Mouse (Mus musculus) neural tube, embryonic 14.5 days (tissue): ENCODE results near the gene Stac2. TPM values are rescaled to one million over a fixed set of nuclear protein-coding genes. Genes with fewer than 3 reads are reported as not detected.

Experiments
- ATAC-seq: fragments of 200-750 bp; cut with Nextera tagmentation; 2 replicates; pipeline ENCODE4 v1.8.0; 2017; ENCODE audit warnings: low read depth, mild to moderate bottlenecking, moderate TSS enrichment, moderate library complexity
- H3K27ac ChIP-seq: fragments of 300-500 bp; sonication (generic); 2 replicates; pipeline ENCODE4 v1.5.1; 2014; ENCODE audit warnings: low read depth, mild to moderate bottlenecking, control low read depth, low read length, moderate library complexity, mixed read lengths
- H3K27me3 ChIP-seq: fragments of 300-500 bp; sonication (generic); 2 replicates; pipeline ENCODE4 v1.6.1; 2014; ENCODE audit warnings: low read length; ENCODE audit not compliant: control insufficient read depth, insufficient read depth
- H3K36me3 ChIP-seq: fragments of 300-500 bp; sonication (generic); 2 replicates; pipeline ENCODE4 v1.6.1; 2014; ENCODE audit warnings: low read length, mixed read lengths; ENCODE audit not compliant: control insufficient read depth, insufficient read depth
- H3K4me1 ChIP-seq: fragments of 300-500 bp; sonication (generic); 2 replicates; pipeline ENCODE4 v1.6.1; 2014; ENCODE audit warnings: low read length; ENCODE audit not compliant: control insufficient read depth, insufficient read depth
- H3K4me2 ChIP-seq: fragments of 300-500 bp; sonication (generic); 2 replicates; pipeline ENCODE4 v1.6.1; 2014; ENCODE audit warnings: mild to moderate bottlenecking, low read depth, low read length, control low read depth
- H3K4me3 ChIP-seq: fragments of 300-500 bp; sonication (generic); 2 replicates; pipeline ENCODE4 v1.5.1; 2014; ENCODE audit warnings: low read depth, low read length, control low read depth, mixed read lengths
- H3K9ac ChIP-seq: fragments of 300-500 bp; sonication (generic); replicated peaks from 2 replicates; pipeline ENCODE4 v1.6.1; 2014; ENCODE audit warnings: low read depth, mild to moderate bottlenecking, control low read depth, low read length, mixed read lengths
- H3K9me3 ChIP-seq: fragments of 300-500 bp; sonication (generic); 2 replicates; pipeline ENCODE4 v1.6.1; 2016; ENCODE audit warnings: low read length; ENCODE audit not compliant: control insufficient read depth
- WGBS: fragments of 180-500 bp; shearing (Covaris S2); extraction: QIAGEN DNeasy Blood & Tissue Kit; methylation state at CpG from one replicate; pipeline ENCODE4 v1.1.7; 2014; 5-methylcytosine and 5-hydroxymethylcytosine counted together
- polyA plus RNA-seq: library from polyadenylated mRNA; unstranded; fragments of >200 nt; fragmentation: Nextera tagmentation; extraction: Ambion mirVana; gene quantifications from 2 replicates; pipeline ENCODE4 v1.2.1, GENCODE M21; 2014

Gene Stac2
- polyA plus RNA-seq, 1 experiment from 2014 or later = 18.1 TPM

GRCm38 (mm10) chr11:98012831-98013230 lies 40.4 kb downstream of the Stac2 start:
- H3K9ac ChIP-seq = no peak overlapping the region
- H3K27me3 ChIP-seq = no peaks in the 10 kb centered on the region
- 87% methylated on average over 10 of the region's 10 CpGs for WGBS
- ATAC-seq = no peak
- no peak overlapping the region for H3K27ac ChIP-seq
- H3K4me2 ChIP-seq = no peak overlapping the region
- no peak overlapping the region for H3K4me3 ChIP-seq
- no peaks in the 10 kb centered on the region for H3K4me1 ChIP-seq
- H3K9me3 ChIP-seq = no peaks in the 10 kb centered on the region
- peaks cover 66% of the 10 kb centered on the region for H3K36me3 ChIP-seq

DNA sequence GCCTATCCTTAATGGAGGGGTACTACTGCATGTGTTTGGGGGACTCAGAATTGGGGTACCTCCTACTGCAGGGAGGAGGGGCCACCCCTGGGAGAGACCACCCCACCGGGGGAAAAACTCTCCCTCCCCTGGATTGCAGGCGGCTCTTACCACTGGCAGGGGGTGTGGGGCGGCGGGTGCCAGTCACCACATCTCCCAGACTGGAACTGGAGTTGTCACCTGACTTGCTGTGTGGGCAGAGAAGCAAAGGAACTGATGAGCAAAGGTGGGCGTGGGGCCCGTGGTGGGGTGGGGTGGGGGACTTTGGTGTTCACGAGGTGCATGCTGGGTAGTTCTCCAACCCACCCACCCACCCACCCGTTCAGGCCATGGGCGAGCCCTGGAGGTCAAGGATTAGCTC lies 41.5 kb downstream of the Stac2 start:
- Histone ChIP-seq H3K4me3 (no peak overlapping the region), H3K9ac (no peak overlapping the region), H3K27ac (no peak overlapping the region), H3K4me2 (no peak overlapping the region), H3K4me1 (no peaks in the 10 kb centered on the region), H3K27me3 (no peaks in the 10 kb centered on the region), H3K9me3 (no peaks in the 10 kb centered on the region), H3K36me3 (peaks cover 60% of the 10 kb centered on the region)
- WGBS = 72% methylated on average over 9 of the region's 9 CpGs
- no peak for ATAC-seq

DNA sequence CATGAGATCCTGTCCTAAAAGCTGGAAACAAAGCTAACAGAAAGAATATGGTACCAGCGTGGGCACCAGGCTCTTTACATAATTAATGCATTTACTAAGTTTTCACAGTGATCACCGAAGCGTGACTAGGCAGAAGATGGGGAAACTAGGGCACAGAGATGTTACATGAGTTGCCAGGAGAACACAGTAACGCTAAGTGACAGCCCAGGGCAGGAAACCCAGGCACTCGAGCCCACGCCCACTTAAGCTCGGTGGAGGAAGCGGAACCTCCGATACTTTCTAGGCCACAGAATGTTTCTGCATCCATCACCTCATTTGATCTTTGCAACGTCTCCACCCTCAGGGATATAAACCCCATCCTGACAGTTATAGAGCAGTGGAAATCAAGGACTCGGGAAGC lies 45.2 kb downstream of the Stac2 start:
- Histone ChIP-seq H3K4me2 (no peak overlapping the region), H3K4me3 (no peak overlapping the region), H3K36me3 (peaks cover 59% of the 10 kb centered on the region), H3K9me3 (no peaks in the 10 kb centered on the region), H3K9ac (no peak overlapping the region), H3K4me1 (no peaks in the 10 kb centered on the region), H3K27ac (no peak overlapping the region), H3K27me3 (no peaks in the 10 kb centered on the region)
- ATAC-seq = no peak
- 87% methylated on average over 11 of the region's 11 CpGs for WGBS

DNA sequence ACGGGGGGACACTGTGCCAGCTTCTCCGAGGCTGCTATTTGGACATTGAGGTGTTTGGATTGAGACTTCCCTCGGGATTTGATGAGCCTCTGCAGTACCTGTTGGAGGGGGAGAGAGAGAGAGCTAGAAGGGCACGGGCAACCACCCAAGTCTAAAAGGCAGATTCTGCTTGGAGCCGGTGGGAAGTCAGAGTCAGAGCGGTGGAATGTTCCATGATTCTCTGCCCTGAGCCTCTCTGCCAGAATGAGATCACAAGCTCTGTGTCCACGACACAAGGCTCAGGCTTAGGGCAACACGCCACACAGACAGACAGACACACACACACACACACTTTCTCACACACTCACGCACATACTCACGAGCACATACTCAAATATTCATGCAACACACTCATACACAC lies 47.6 kb downstream of the Stac2 start:
- ATAC-seq = no peak
- Histone ChIP-seq H3K27ac (no peak overlapping the region), H3K9me3 (no peaks in the 10 kb centered on the region), H3K36me3 (peaks cover 46% of the 10 kb centered on the region), H3K4me1 (0 out of 2 replicates have a peak, but pooled peaks cover 4% of the 10 kb centered on the region), H3K9ac (no peak overlapping the region), H3K4me3 (no peak overlapping the region), H3K27me3 (no peaks in the 10 kb centered on the region), H3K4me2 (no peak overlapping the region)
- WGBS = 92% methylated on average over 10 of the region's 10 CpGs

GRCm38 (mm10) chr11:98005076-98005475 lies 48.2 kb downstream of the Stac2 start:
- Histone ChIP-seq H3K27me3 (no peaks in the 10 kb centered on the region), H3K9me3 (no peaks in the 10 kb centered on the region), H3K4me2 (no peak overlapping the region), H3K4me1 (0 out of 2 replicates have a peak, but pooled peaks cover 4% of the 10 kb centered on the region), H3K4me3 (no peak overlapping the region), H3K36me3 (peaks cover 44% of the 10 kb centered on the region), H3K27ac (no peak overlapping the region), H3K9ac (no peak overlapping the region)
- ATAC-seq = no peak
- WGBS = 43% methylated on average over 13 of the region's 13 CpGs

GRCm38 (mm10) chr11:98004161-98004560 lies 49.1 kb downstream of the Stac2 start:
- whole genome bisulfite sequencing = 68% methylated on average over 8 of the region's 8 CpGs
- peaks cover 44% of the 10 kb centered on the region for H3K36me3 ChIP-seq

DNA sequence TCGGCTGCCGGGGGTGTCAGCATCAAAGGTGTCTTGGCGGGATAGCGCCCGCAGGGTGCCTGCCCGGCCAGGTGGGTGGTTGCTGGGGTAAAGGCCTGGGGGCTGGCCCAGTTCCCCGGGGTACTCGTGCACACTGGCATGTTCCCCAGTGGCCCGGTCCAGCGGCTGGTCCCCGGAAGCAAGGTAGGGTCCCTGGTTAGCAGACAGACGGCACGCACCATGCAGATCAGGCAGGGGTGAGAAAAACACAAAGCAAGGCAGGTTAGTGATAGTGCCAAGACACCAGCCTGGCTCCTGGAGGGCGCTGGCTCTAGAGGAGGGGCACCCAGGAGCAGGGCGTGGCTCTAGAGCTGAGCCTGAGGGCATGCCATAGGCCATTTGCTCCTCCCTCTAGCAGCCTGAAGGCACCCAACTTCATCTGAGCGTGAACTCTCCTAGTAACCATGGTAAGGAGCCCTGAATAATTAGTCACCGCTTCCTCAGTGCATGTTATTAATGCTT lies 50.0 kb downstream of the Stac2 start:
- 0 out of 2 replicates have a peak overlapping the region, but pooled peaks have one; percentile 16 for H3K9ac ChIP-seq
- 28% methylated on average over 17 of the region's 17 CpGs for WGBS
- H3K4me2 ChIP-seq = no peak overlapping the region
- ATAC-seq = no peak
- H3K36me3 ChIP-seq = peaks cover 35% of the 10 kb centered on the region
- H3K9me3 ChIP-seq = no peaks in the 10 kb centered on the region
- H3K4me1 ChIP-seq = 0 out of 2 replicates have a peak, but pooled peaks cover 4% of the 10 kb centered on the region
- no peak overlapping the region for H3K27ac ChIP-seq
- no peak overlapping the region for H3K4me3 ChIP-seq
- no peaks in the 10 kb centered on the region for H3K27me3 ChIP-seq

More at GRCm38 (mm10) chr11:98004161-98004560, 49.1 kb downstream of the Stac2 start:
- Histone ChIP-seq H3K4me3 (no peak overlapping the region), H3K9me3 (no peaks in the 10 kb centered on the region), H3K27ac (no peak overlapping the region), H3K4me1 (0 out of 2 replicates have a peak, but pooled peaks cover 4% of the 10 kb centered on the region), H3K9ac (no peak overlapping the region), H3K27me3 (no peaks in the 10 kb centered on the region), H3K4me2 (no peak overlapping the region)
- no peak for ATAC-seq

- peaks cover 33% of the 10 kb centered on the region for H3K36me3 ChIP-seq
- H3K9me3 ChIP-seq = no peaks in the 10 kb centered on the region
- H3K9ac ChIP-seq = no peak overlapping the region
- 0 out of 2 replicates have a peak, but pooled peaks cover 4% of the 10 kb centered on the region for H3K4me1 ChIP-seq
- no peak overlapping the region for H3K27ac ChIP-seq
- no peaks in the 10 kb centered on the region for H3K27me3 ChIP-seq
- no peak; the same call in 1 of the 2 replicates for ATAC-seq
- 10% methylated on average over 12 of the region's 12 CpGs for WGBS
- no peak overlapping the region for H3K4me3 ChIP-seq
- H3K4me2 ChIP-seq = no peak overlapping the region
Observed at GRCm38 (mm10) chr11:98002627-98003026, 50.6 kb downstream of the Stac2 start.

GRCm38 (mm10) chr11:98001986-98002385 lies 51.3 kb downstream of the Stac2 start:
- Histone ChIP-seq H3K4me3 (no peak overlapping the region), H3K27ac (no peak overlapping the region), H3K9ac (no peak overlapping the region), H3K4me2 (no peak overlapping the region), H3K9me3 (no peaks in the 10 kb centered on the region), H3K4me1 (0 out of 2 replicates have a peak, but pooled peaks cover 4% of the 10 kb centered on the region), H3K27me3 (no peaks in the 10 kb centered on the region), H3K36me3 (peaks cover 28% of the 10 kb centered on the region)
- WGBS = 59% methylated on average over 6 of the region's 6 CpGs
- ATAC-seq = no peak
